Mouse (Mus musculus): ENCODE measurements around the gene Clip4. TPM values are rescaled to one million over a fixed set of nuclear protein-coding genes. Genes with fewer than 3 reads are reported as not detected.

Gene Clip4
- total RNA-seq, 2 experiments from 2014 or later: 20.8 to 26.1 TPM

GRCm38 (mm10) chr17:71872976-71873375 lies 104.7 kb downstream of the Clip4 start:
- DNase-seq: peak; percentile 31

DNA sequence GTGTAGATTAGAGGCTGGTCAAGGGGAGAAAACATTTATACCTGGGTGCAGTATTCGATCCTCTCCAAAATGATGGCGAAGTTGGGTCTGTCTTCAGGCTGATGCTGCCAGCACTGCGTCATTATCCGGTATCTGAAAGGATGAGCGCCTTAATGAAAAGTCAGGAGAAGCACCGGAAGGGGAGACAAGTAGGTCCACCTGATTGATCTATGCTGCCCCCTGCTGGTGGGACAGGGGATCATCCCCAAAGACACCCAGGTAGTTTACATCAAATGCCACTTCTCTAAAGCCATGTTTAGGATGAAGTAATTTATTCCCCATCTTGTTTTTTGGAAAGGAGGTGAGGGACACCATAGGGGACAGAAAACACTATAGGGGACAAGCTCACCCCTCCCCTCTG lies 105.8 kb downstream of the Clip4 start:
- DNase-seq: peak; percentile 72 to 84

GRCm38 (mm10) chr17:71874795-71875194 lies 106.5 kb downstream of the Clip4 start:
- DNase-seq: no peak

GRCm38 (mm10) chr17:71875492-71875891 lies 107.2 kb downstream of the Clip4 start:
- no peak for DNase-seq

DNA sequence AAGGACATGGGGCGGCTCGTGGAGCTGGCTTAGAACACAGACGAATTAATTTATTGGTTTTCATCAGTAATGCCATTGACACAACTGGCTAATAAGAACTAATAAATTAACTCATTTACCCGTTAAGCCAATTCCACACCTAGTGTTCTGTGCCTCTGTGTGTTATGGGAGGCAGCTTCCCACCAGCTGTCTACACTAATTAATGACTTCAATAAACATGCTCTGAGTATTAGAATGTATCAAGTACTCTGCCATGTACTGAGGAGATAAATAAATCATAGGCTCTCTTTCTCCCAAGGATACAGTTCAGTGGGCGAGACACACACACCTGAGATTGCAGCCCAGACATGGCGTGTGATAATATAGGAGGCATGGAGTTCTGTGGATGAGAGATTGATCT lies 113.1 kb downstream of the Clip4 start:
- no peak for DNase-seq

DNA sequence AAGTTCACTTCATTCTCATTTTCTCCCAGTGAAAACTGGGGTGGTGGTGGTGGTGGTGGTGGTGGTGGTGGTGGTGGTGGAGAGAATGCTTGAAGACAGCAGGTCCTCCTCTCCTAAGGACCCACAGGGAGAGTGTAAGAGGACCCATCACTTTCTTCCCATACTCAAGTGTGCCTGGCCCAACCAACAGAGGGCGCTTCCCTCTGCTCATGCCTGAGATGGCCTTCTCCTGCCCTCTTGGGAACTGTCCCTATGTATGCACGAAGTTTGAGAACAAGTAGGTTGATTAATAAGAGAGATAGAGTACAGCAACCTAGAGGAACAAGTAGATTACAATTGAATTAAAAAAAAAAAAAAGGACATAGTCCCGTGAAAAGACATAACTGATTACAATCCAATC lies 140.8 kb downstream of the Clip4 start:
- DNase-seq: peak; percentile 33 to 37

- DNase-seq: no peak
Observed at GRCm38 (mm10) chr17:71913188-71913587, 144.9 kb downstream of the Clip4 start.

Other genes starting within 250 kb of the Clip4 start
- gene Ndc80, start 241.6 kb upstream of the Clip4 start, total RNA-seq (2021): 1 to 10 TPM; 3.1 to 3.6 TPM
- gene Spdya, start 216.4 kb upstream of the Clip4 start, total RNA-seq (2021): under 1 TPM; 0.53 to 0.82 TPM
- gene Wdr43, start 152.6 kb upstream of the Clip4 start, total RNA-seq (2021): 100 to 1,000 TPM in 1 of 2 experiments, 10 to 100 TPM in 1; 52.1 to 107 TPM
- not detected for gene Togaram2, start 95.2 kb upstream of the Clip4 start, total RNA-seq (2021)
- gene Pcare, start 15.6 kb upstream of the Clip4 start, total RNA-seq (2021): not detected